Mouse (Mus musculus) neural tube, embryonic 10.5 days (tissue): Measurements from ENCODE around the gene Fuca1.

Experiments
- DNase-seq: peaks from one replicate; pipeline ENCODE4 v3.0.0-alpha.2; 2017; ENCODE audit warnings: low spot score; ENCODE audit errors: extremely low spot score

The Fuca1 gene

GRCm38 (mm10) chr4:135889146-135889883, 31.2 kb upstream of the Fuca1 start:
- no peak for DNase-seq

GRCm38 (mm10) chr4:135889884-135890283, 30.7 kb upstream of the Fuca1 start:
- peak; percentile 51 for DNase-seq

GRCm38 (mm10) chr4:135891539-135891938, 29.0 kb upstream of the Fuca1 start:
- no peak for DNase-seq

- no peak for DNase-seq
These were observed 27.7 kb upstream of the Fuca1 start for GRCm38 (mm10) chr4:135892884-135893283.

GRCm38 (mm10) chr4:135895071-135895571, 25.4 kb upstream of the Fuca1 start, which contains the start of gene Cnr2:
Gene Cnr2, plus strand, starts transcription at chr4:135895394.
- no peak for DNase-seq

GRCm38 (mm10) chr4:135896157-135896556, 24.4 kb upstream of the Fuca1 start:
- DNase-seq: no peak

- DNase-seq: no peak
These were observed 22.0 kb upstream of the Fuca1 start for GRCm38 (mm10) chr4:135898380-135899049.

GRCm38 (mm10) chr4:135899050-135899448, 21.5 kb upstream of the Fuca1 start:
- DNase-seq: no peak

GRCm38 (mm10) chr4:135900008-135900407, 20.5 kb upstream of the Fuca1 start:
- no peak for DNase-seq

GRCm38 (mm10) chr4:135902606-135903242, 17.8 kb upstream of the Fuca1 start:
- DNase-seq: no peak

GRCm38 (mm10) chr4:135904810-135905209, 15.7 kb upstream of the Fuca1 start:
- DNase-seq: no peak

- no peak for DNase-seq
These were observed 13.9 kb upstream of the Fuca1 start for GRCm38 (mm10) chr4:135906633-135907032.

- DNase-seq: no peak
These were observed 11.0 kb upstream of the Fuca1 start for GRCm38 (mm10) chr4:135909326-135910066.

- DNase-seq: no peak
These were observed 9.0 kb upstream of the Fuca1 start for GRCm38 (mm10) chr4:135911531-135911930.

- DNase-seq: no peak
These were observed 8.4 kb upstream of the Fuca1 start for GRCm38 (mm10) chr4:135912164-135912563.

GRCm38 (mm10) chr4:135912835-135913234, 7.7 kb upstream of the Fuca1 start:
- peak; percentile 31 for DNase-seq

GRCm38 (mm10) chr4:135913433-135913832, 7.1 kb upstream of the Fuca1 start:
- no peak for DNase-seq

GRCm38 (mm10) chr4:135918635-135919279, 1.8 kb upstream of the Fuca1 start:
- no peak for DNase-seq

GRCm38 (mm10) chr4:135919280-135919639, 1.3 kb upstream of the Fuca1 start:
- DNase-seq: no peak

- DNase-seq: peak; percentile 38
These were observed 954 bp downstream of the Fuca1 start for GRCm38 (mm10) chr4:135921257-135922120.
